In the genomic region with DNA sequence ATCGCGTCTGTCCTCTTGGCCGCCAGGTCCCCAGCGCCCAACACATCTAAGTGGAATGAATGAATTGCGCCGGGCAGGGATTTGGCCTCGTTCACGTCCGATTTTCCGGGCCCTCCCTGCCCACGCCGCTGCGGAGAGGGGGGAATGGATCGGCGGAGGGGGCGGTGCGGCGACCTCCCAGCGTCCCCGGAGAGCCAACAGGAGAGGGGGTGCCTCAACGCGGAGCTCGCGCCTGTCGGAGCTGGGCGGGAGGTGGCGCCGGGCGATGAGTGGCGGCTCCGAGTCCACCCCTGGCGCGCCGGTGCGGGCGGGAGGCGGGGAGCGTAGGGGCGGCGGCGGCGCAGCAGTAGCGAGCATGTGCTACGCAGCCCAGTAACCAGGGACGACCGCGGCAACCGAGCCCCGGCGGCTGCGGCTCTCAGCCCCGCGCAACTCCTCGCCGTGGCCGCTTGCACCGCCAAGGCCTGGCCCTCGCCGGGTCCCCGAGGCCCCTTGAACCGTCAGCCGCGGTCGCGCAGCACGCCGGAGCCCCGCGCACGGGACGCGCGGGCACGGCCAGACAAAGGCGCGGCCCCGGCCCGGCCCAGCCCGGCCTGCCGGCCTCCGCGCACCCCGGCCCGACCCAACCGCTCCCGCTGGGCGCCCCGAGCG, we compare ENCODE assay signal across 8 mouse cellular contexts. TPM values are rescaled to one million over a fixed set of nuclear protein-coding genes. Genes with fewer than 3 reads are reported as not detected.
DNase-seq lines count a peak whose midpoint lies in the region; TF ChIP-seq lines count a peak whose summit lies in the region.
"Had no signal": no experiment of that assay in that cellular context is flagged by ENCODE, and none has a peak within 500 bp of the region (broad histone marks: within the 10 kb centered on the region; RNA-seq: fewer than 3 reads in every experiment).

TSS of gene Ncs1 (plus strand) at position 333 of the 651 bp plus-strand sequence.

- TF ChIP-seq CTCF in cortical plate, adult 2 months (IDR thresholded peaks at IDR 0.05; ENCODE audit: extremely low read depth, insufficient read depth, low read length): no peak

- H3K27ac ChIP-seq in cortical plate, adult 2 months (ENCODE audit: insufficient read depth, low read length): peak within 1 kb of the TSS; percentile 40
- H3K27ac ChIP-seq: macrophage had no signal

- peak; percentile 73 to 78 for DNase-seq in adrenal gland, adult 18-20 months (ENCODE audit: low spot score in 2 of 2)
- peak; percentile 74 for DNase-seq in gastrocnemius, postnatal 25 days
- peak; percentile 59 for DNase-seq in induced T-regulatory cell, adult 2 months (ENCODE audit: low read depth)
- peak; percentile 71 to 85 for DNase-seq in left cerebral cortex, adult 8-10 months (ENCODE audit: low spot score in 2 of 2)
- peak; percentile 70 to 81 for DNase-seq in lung, postnatal 4 days
- DNase-seq in right cerebral cortex, adult 2 months (ENCODE audit: low spot score in 2 of 2): peak; percentile 86 to 88

- peak within 1 kb of the TSS; percentile 99 for H3K4me3 ChIP-seq in cortical plate, adult 2 months (ENCODE audit: insufficient read depth, low read length)

- no peaks in the 10 kb centered on the region for H3K4me1 ChIP-seq in cortical plate, adult 2 months (ENCODE audit: control insufficient read depth, insufficient read depth, low read length)

- TF ChIP-seq POLR2A in cortical plate, adult 2 months (IDR thresholded peaks at IDR 0.05; ENCODE audit: extremely low read depth, insufficient read depth, low read length): no peak

RNA-seq across cellular contexts. Expression of gene Ncs1, which starts in this region (rescaled TPM):
- 1 to 10 TPM; 4.2 to 5.8 TPM for total RNA-seq in adrenal gland, adult 18-20 months (2021)
- 167 and 176 TPM in 2 replicates for polyA plus RNA-seq in cortical plate, adult 2 months (2012; rRNA removed)
- total RNA-seq in gastrocnemius, postnatal 25 days (2021): 1 to 10 TPM; 4.7 to 4.8 TPM
- total RNA-seq in left cerebral cortex, adult 8-10 months (2022): 100 to 1,000 TPM; 207 to 245 (median 229) TPM

Comparison
In these comparisons a context has a peak if more than half of its experiments do, and no peak if none do; other contexts are left out.
1. Peak in every context shown above with its lines: DNase-seq, H3K4me3 ChIP-seq and H3K27ac ChIP-seq.
2. RNA of gene Ncs1 (total RNA-seq): 207 to 245 TPM in left cerebral cortex, adult 8-10 months; 4.2 to 5.8 TPM in adrenal gland, adult 18-20 months and 4.7 to 4.8 TPM in gastrocnemius, postnatal 25 days; every median in the first group is over 10 times any median in the second.